Mouse (Mus musculus): ENCODE results near the gene Sh3kbp1. TPM values are rescaled to one million over a fixed set of nuclear protein-coding genes. Genes with fewer than 3 reads are reported as not detected.
A peak's percentile ranks its signal among the peaks of the same experiment; 100 is the strongest.

Sh3kbp1 gene
- total and polyA plus RNA-seq, 3 experiments, result 18.6 to 37.7 TPM; not detected in 1

- H3K4me1 ChIP-seq (ENCODE audit: control insufficient read depth in 1 of 2, insufficient read depth in 2 of 2, low read length in 2 of 2), result peaks cover 31 to 36% of the 10 kb centered on the region in 2 experiments
- H3K27me3 ChIP-seq (ENCODE audit: control insufficient read depth in 1 of 2, insufficient read depth in 2 of 2, low read length in 2 of 2), result no peaks in the 10 kb centered on the region
- H3K9me3 ChIP-seq (replicated peaks; ENCODE audit: insufficient read depth, low read length), result no peaks in the 10 kb centered on the region
- DNase-seq (ENCODE audit: low read depth, low spot score), result peak; percentile 10
- no peaks in the 10 kb centered on the region for H3K79me2 ChIP-seq (ENCODE audit: control insufficient read depth, insufficient read depth, low read length, poor library complexity)
- no peak overlapping the region for H3K9ac ChIP-seq (ENCODE audit: control insufficient read depth, low read depth, low read length, poor library complexity, severe bottlenecking)
- H3K27ac ChIP-seq (ENCODE audit: control insufficient read depth, low read depth, low read length), result no peak overlapping the region
- TF ChIP-seq TAL1 (IDR thresholded peaks at IDR 0.05; ENCODE audit: low read length) (no peak), USF1 (IDR thresholded peaks at IDR 0.05; ENCODE audit: low read depth, low read length) (no peak), POLR2A (IDR thresholded peaks at IDR 0.05; ENCODE audit: control insufficient read depth in 1 of 2, insufficient read depth in 1 of 2, low read depth in 1 of 2, low read length in 2 of 2, poor library complexity in 1 of 2) (no peak), RCOR1 (IDR thresholded peaks at IDR 0.05; ENCODE audit: low read depth, low read length) (no peak), JUND (IDR thresholded peaks at IDR 0.05; ENCODE audit: low read depth, low read length) (no peak), GATA1 (IDR thresholded peaks at IDR 0.05; ENCODE audit: low read depth, low read length) (no peak), MXI1 (IDR thresholded peaks at IDR 0.05; ENCODE audit: low read depth, low read length) (no peak), MYB (IDR thresholded peaks at IDR 0.05; ENCODE audit: low read depth, low read length) (no peak)
- peaks cover 0 to 44% of the 10 kb centered on the region in 2 experiments; a peak in 3 of 4 replicates for H3K36me3 ChIP-seq (ENCODE audit: control insufficient read depth in 1 of 2, insufficient read depth in 2 of 2, low read length in 2 of 2)
- no peak overlapping the region for H3K4me3 ChIP-seq (ENCODE audit: control insufficient read depth in 1 of 2, insufficient read depth in 1 of 2, low read depth in 2 of 2, low read length in 2 of 2)
Measured at GRCm38 (mm10) chrX:159910600-159910999, 283.5 kb downstream of the Sh3kbp1 start.

DNA sequence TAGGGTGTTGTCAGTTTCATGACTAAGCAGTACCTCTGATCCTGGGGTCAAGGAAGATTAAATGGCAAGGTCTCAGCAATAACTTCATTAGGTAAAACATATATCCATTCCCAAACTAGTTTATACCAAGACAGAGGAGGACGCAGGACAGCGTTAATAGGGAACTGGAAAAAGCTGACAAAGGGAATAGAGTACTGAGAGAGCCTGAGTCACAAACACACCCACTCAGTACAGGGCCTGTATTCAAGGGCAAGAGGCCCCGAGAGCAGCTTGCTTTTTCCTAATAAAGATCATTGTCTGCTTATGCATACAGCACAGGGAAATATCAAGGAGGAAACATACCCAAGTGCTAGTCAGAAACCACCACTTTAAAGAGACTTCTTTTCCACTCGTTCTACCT, 284.5 kb downstream of the Sh3kbp1 start:
- TF ChIP-seq NRF1 (IDR thresholded peaks at IDR 0.05; ENCODE audit: insufficient read depth, low read depth, low read length, poor library complexity, severe bottlenecking) (no peak), HCFC1 (IDR thresholded peaks at IDR 0.05; ENCODE audit: low read depth, low read length) (no peak), ELF1 (IDR thresholded peaks at IDR 0.05; ENCODE audit: low read depth, low read length) (no peak), TAL1 (IDR thresholded peaks at IDR 0.05; ENCODE audit: low read length) (no peak), NELFE (IDR thresholded peaks at IDR 0.05; ENCODE audit: low read depth, low read length) (no peak), CHD1 (IDR thresholded peaks at IDR 0.05; ENCODE audit: low read depth, low read length) (no peak), ZKSCAN1 (IDR thresholded peaks at IDR 0.05; ENCODE audit: low read depth, low read length) (no peak), MAX (IDR thresholded peaks at IDR 0.05; ENCODE audit: low read length) (no peak), GABPA (IDR thresholded peaks at IDR 0.05; ENCODE audit: low read depth, low read length) (no peak), CHD2 (IDR thresholded peaks at IDR 0.05; ENCODE audit: low read length) (no peak), RCOR1 (IDR thresholded peaks at IDR 0.05; ENCODE audit: low read depth, low read length) (no peak), ZMIZ1 (IDR thresholded peaks at IDR 0.05; ENCODE audit: low read depth, low read length) (no peak), POLR2AphosphoS5 (IDR thresholded peaks at IDR 0.05; ENCODE audit: borderline replicate concordance, low read depth, low read length) (no peak), E2F4 (IDR thresholded peaks at IDR 0.05; ENCODE audit: borderline replicate concordance, low read depth, low read length) (no peak), MYC (IDR thresholded peaks at IDR 0.05; ENCODE audit: low read depth, low read length) (no peak), JUND (IDR thresholded peaks at IDR 0.05; ENCODE audit: low read depth, low read length) (no peak), POLR2A (IDR thresholded peaks at IDR 0.05; ENCODE audit: control insufficient read depth in 1 of 2, insufficient read depth in 1 of 2, low read depth in 1 of 2, low read length in 2 of 2, poor library complexity in 1 of 2) (no peak), MAZ (IDR thresholded peaks at IDR 0.05; ENCODE audit: low read depth, low read length) (no peak), MEF2A (IDR thresholded peaks at IDR 0.05; ENCODE audit: extremely low read depth, insufficient replicate concordance, low read depth, low read length, poor library complexity, severe bottlenecking) (no peak), ZC3H11A (IDR thresholded peaks at IDR 0.05; ENCODE audit: low read depth, low read length) (no peak)
- Histone ChIP-seq H3K27ac (ENCODE audit: control insufficient read depth, low read depth, low read length) (no peak overlapping the region), H3K9me3 (replicated peaks; ENCODE audit: insufficient read depth, low read length) (no peaks in the 10 kb centered on the region)

More for the DNA sequence above, 284.5 kb downstream of the Sh3kbp1 start:
- H3K4me1 ChIP-seq (ENCODE audit: control insufficient read depth in 1 of 2, insufficient read depth in 2 of 2, low read length in 2 of 2), result peaks cover 31 to 36% of the 10 kb centered on the region in 2 experiments
- no peaks in the 10 kb centered on the region for H3K79me2 ChIP-seq (ENCODE audit: control insufficient read depth, insufficient read depth, low read length, poor library complexity)
- peaks cover 0 to 44% of the 10 kb centered on the region in 2 experiments; a peak in 3 of 4 replicates for H3K36me3 ChIP-seq (ENCODE audit: control insufficient read depth in 1 of 2, insufficient read depth in 2 of 2, low read length in 2 of 2)
- no peaks in the 10 kb centered on the region for H3K27me3 ChIP-seq (ENCODE audit: control insufficient read depth in 1 of 2, insufficient read depth in 2 of 2, low read length in 2 of 2)
- peak; percentile 18 for DNase-seq (ENCODE audit: low read depth, low spot score)
- no peak overlapping the region for H3K4me3 ChIP-seq (ENCODE audit: control insufficient read depth in 1 of 2, insufficient read depth in 1 of 2, low read depth in 2 of 2, low read length in 2 of 2)
- no peak overlapping the region for H3K9ac ChIP-seq (ENCODE audit: control insufficient read depth, low read depth, low read length, poor library complexity, severe bottlenecking)
